Comparison of ENCODE assay signal across 28 mouse cellular contexts in the genomic region with DNA sequence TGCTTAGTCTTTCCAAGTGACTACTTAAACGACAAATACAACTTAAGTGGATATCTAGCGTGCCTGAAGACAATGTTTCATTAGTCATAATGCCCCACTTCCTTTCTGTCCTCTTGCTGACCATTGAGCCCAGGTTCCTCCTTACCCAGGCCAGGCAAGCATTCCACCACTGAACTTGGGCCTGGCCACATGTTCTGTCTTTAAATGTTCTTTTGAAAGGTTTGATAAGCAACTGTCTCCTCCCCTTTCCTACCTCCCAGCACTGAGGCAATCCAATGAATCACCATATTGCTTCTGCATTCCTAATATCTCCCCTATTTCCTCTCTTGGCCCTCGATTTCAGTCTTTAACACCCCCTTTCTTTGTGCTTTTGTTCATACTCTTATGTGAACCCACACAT.
DNase-seq lines count a peak whose midpoint lies in the region; ATAC-seq and TF ChIP-seq lines count a peak whose summit lies in the region.
"Had no signal": no experiment of that assay in that cellular context is flagged by ENCODE, and none has a peak within 500 bp of the region (broad histone marks: within the 10 kb centered on the region; RNA-seq: fewer than 3 reads in every experiment).

No protein-coding gene starts in this region.

- no peak overlapping the region for H3K27ac ChIP-seq in CH12.LX (ENCODE audit: insufficient read depth, low read depth)
- H3K27ac ChIP-seq: embryonic facial prominence, embryonic 10.5 days; embryonic facial prominence, embryonic 13.5 days; forebrain, embryonic 12.5 days; forebrain, embryonic 15.5 days; heart, embryonic 10.5 days; heart, embryonic 13.5 days; hindbrain, embryonic 14.5 days; hindbrain, postnatal 0 days had no signal

- peak overlapping the region; percentile 42; the same call in 1 of the 2 replicates for H3K4me2 ChIP-seq in CH12.LX (ENCODE audit: insufficient read depth, low read depth, poor library complexity, severe bottlenecking)
- peak overlapping the region; percentile 60 for H3K4me2 ChIP-seq in myocyte (ENCODE audit: low read depth)
- H3K4me2 ChIP-seq: embryonic facial prominence, embryonic 13.5 days; forebrain, embryonic 12.5 days; forebrain, embryonic 15.5 days; heart, embryonic 13.5 days; hindbrain, embryonic 14.5 days had no signal

- no peak for TF ChIP-seq CTCF in CH12.LX (conservative IDR thresholded peaks at IDR 0.05 in 1 of 2, IDR thresholded peaks at IDR 0.05 in 1 of 2; ENCODE audit: low read depth in 2 of 2, low read length in 2 of 2)

- no peak overlapping the region for H3ac ChIP-seq in myocyte (ENCODE audit: control insufficient read depth, insufficient read length)

- H3K27me3 ChIP-seq in CH12.LX (replicated peaks): no peaks in the 10 kb centered on the region
- no peaks in the 10 kb centered on the region for H3K27me3 ChIP-seq in myocyte (ENCODE audit: control insufficient read depth, insufficient read depth, insufficient read length)
- H3K27me3 ChIP-seq: embryonic facial prominence, embryonic 13.5 days; forebrain, embryonic 12.5 days; forebrain, embryonic 15.5 days; heart, embryonic 13.5 days had no signal

- H3K79me2 ChIP-seq in CH12.LX (replicated peaks; ENCODE audit: control insufficient read depth, extremely low read depth, insufficient read depth, poor library complexity, severe bottlenecking) (no peaks in the 10 kb centered on the region), myocyte (ENCODE audit: control insufficient read depth, insufficient read depth) (no peaks in the 10 kb centered on the region)

- H3K36me3 ChIP-seq in CH12.LX (replicated peaks in 1 of 2; ENCODE audit: control insufficient read depth in 1 of 2, insufficient read depth in 1 of 2, low read length in 1 of 2) (no peaks in the 10 kb centered on the region), myocyte (ENCODE audit: control insufficient read depth, insufficient read depth) (no peaks in the 10 kb centered on the region)
- H3K36me3 ChIP-seq: embryonic facial prominence, embryonic 10.5 days; embryonic facial prominence, embryonic 13.5 days; forebrain, embryonic 12.5 days; forebrain, embryonic 15.5 days; G1E; heart, embryonic 10.5 days; heart, embryonic 13.5 days had no signal

- H3K4me3 ChIP-seq in CH12.LX (replicated peaks in 1 of 3; ENCODE audit: low read depth in 2 of 3, low read length in 2 of 3, poor library complexity in 1 of 3) (no peak overlapping the region), myocyte (no peak overlapping the region)
- H3K4me3 ChIP-seq: embryonic facial prominence, embryonic 10.5 days; embryonic facial prominence, embryonic 13.5 days; erythroblast, embryonic 14.5 days; forebrain, embryonic 12.5 days; forebrain, embryonic 15.5 days; heart, embryonic 10.5 days; heart, embryonic 13.5 days had no signal

- peaks cover 3% of the 10 kb centered on the region for H3K9me3 ChIP-seq in CH12.LX (replicated peaks; ENCODE audit: low read length)
- H3K9me3 ChIP-seq: embryonic facial prominence, embryonic 10.5 days; embryonic facial prominence, embryonic 13.5 days; forebrain, embryonic 12.5 days; forebrain, embryonic 15.5 days; G1E; heart, embryonic 10.5 days; heart, embryonic 13.5 days had no signal

- in situ Hi-C loops in CH12.LX (cut with MboI; ENCODE audit: low pct_ligation_motif_present, low pct_unique_long_range_greater_than_20kb, low sequenced_read_pairs): no loop called here

- TF ChIP-seq POLR2A in CH12.LX (IDR thresholded peaks at IDR 0.05; ENCODE audit: low read depth, low read length): no peak
- no peak for TF ChIP-seq POLR2A in myocyte (IDR thresholded peaks at IDR 0.05; ENCODE audit: insufficient read length, low read depth)

- no peak for TF ChIP-seq RAD21 in CH12.LX (IDR thresholded peaks at IDR 0.05; ENCODE audit: low read depth, low read length)

- DNase-seq in 416B (ENCODE audit: low read depth) (peak; percentile 82), CH12.LX (ENCODE audit: extremely low read depth) (no peak)
- no peak for DNase-seq in spleen, adult 12 weeks (ENCODE audit: low spot score)
- DNase-seq in gastrocnemius, postnatal 4 days (ENCODE audit: low spot score in 2 of 2): no peak
- DNase-seq: adrenal gland, adult 8-10 months; adrenal gland, postnatal 25 days; cerebellum, adult 11-12 months; cerebellum, adult 8-10 months; cerebellum, postnatal 10 days; cerebellum, postnatal 36 days; embryo, embryonic 11 days; gastrocnemius, postnatal 25 days; heart, adult 18-20 months; heart, postnatal 14 days; heart, postnatal 4 days had no signal

- dilution Hi-C loops in CH12.LX (cut with MboI; ENCODE audit: extremely low pct_ligation_motif_present, extremely low pct_unique_long_range_greater_than_20kb, low sequenced_read_pairs): no loop called here

- ATAC-seq in granulocyte monocyte progenitor cell, adult 5-6 weeks (replicated peaks; ENCODE audit: poor library complexity, severe bottlenecking): peak; percentile 64
- no peak for ATAC-seq in inflammation-experienced regulatory T-cells, adult 6 months
- ATAC-seq: forebrain, embryonic 15.5 days; hindbrain, postnatal 0 days had no signal

- H3K9ac ChIP-seq in CH12.LX (ENCODE audit: insufficient read depth, low read depth): no peak overlapping the region
- H3K9ac ChIP-seq: embryonic facial prominence, embryonic 13.5 days; forebrain, embryonic 12.5 days; forebrain, embryonic 15.5 days; heart, embryonic 13.5 days; hindbrain, embryonic 14.5 days had no signal

- no peak for TF ChIP-seq EP300 in CH12.LX (IDR thresholded peaks at IDR 0.05; ENCODE audit: low read length)

- peaks cover 16 to 32% of the 10 kb centered on the region in 2 experiments for H3K4me1 ChIP-seq in CH12.LX (ENCODE audit: control insufficient read depth in 1 of 2, insufficient read depth in 2 of 2)
- H3K4me1 ChIP-seq: forebrain, embryonic 12.5 days; forebrain, embryonic 15.5 days; heart, embryonic 10.5 days had no signal

TF ChIP-seq in CH12.LX, 34 proteins besides CTCF, POLR2A, EP300 and RAD21:
- TF ChIP-seq JUN (IDR thresholded peaks at IDR 0.05; ENCODE audit: insufficient read depth, low read depth, low read length) (no peak), ZKSCAN1 (IDR thresholded peaks at IDR 0.05; ENCODE audit: borderline replicate concordance, low read depth, low read length) (no peak), USF2 (conservative IDR thresholded peaks at IDR 0.05; ENCODE audit: low read depth, low read length) (no peak), NELFE (IDR thresholded peaks at IDR 0.05; ENCODE audit: low read depth, low read length) (no peak), BHLHE40 (IDR thresholded peaks at IDR 0.05; ENCODE audit: low read depth, low read length) (no peak), ZNF384 (IDR thresholded peaks at IDR 0.05; ENCODE audit: low read depth, low read length) (no peak), CHD2 (IDR thresholded peaks at IDR 0.05; ENCODE audit: low read length) (no peak)

TF ChIP-seq in myocyte, 11 proteins besides CTCF, POLR2A, EP300 and RAD21:
- TF ChIP-seq TCF12 (IDR thresholded peaks at IDR 0.05; ENCODE audit: insufficient read depth, poor library complexity, severe bottlenecking) (no peak), TCF3 (IDR thresholded peaks at IDR 0.05; ENCODE audit: insufficient read length, low read depth) (no peak), POLR2AphosphoS2 (IDR thresholded peaks at IDR 0.05; ENCODE audit: insufficient read length, low read depth) (no peak), MYOD1 (IDR thresholded peaks at IDR 0.05; ENCODE audit: control insufficient read depth in 1 of 3, insufficient read length in 2 of 3, low read depth in 2 of 3) (no peak)
